ENCODE assay signal across 12 mouse cellular contexts in genomic region chr2:124792633-124793036, GRCm38 (mm10).
DNase-seq lines count a peak whose midpoint lies in the region; ATAC-seq and TF ChIP-seq lines count a peak whose summit lies in the region.
"Had no signal": no experiment of that assay in that cellular context is flagged by ENCODE, and none has a peak within 500 bp of the region (broad histone marks: within the 10 kb centered on the region; RNA-seq: fewer than 3 reads in every experiment).

No protein-coding gene starts in this region.

- no peak for TF ChIP-seq EP300 in stomach, postnatal 0 days (optimal IDR thresholded peaks at IDR 0.05)

- peak; percentile 87 for ATAC-seq in forebrain, embryonic 13.5 days
- ATAC-seq in forebrain, embryonic 12.5 days (ENCODE audit: low FRiP score) = no peak
- peak; percentile 84 for ATAC-seq in hindbrain, embryonic 16.5 days
- ATAC-seq in stomach, postnatal 0 days (ENCODE audit: low FRiP score, low TSS enrichment) = no peak
- ATAC-seq: Patski had no signal

- WGBS in forebrain, embryonic 13.5 days = 19% methylated on average over 7 of the region's 7 CpGs
- 30% methylated on average over 7 of the region's 7 CpGs for WGBS in forebrain, embryonic 12.5 days
- 30% methylated on average over 7 of the region's 7 CpGs for WGBS in hindbrain, embryonic 16.5 days
- 62% methylated on average over 7 of the region's 7 CpGs for WGBS in stomach, postnatal 0 days

- H3K36me3 ChIP-seq in forebrain, embryonic 13.5 days (ENCODE audit: poor library complexity, severe bottlenecking) = no peaks in the 10 kb centered on the region
- no peaks in the 10 kb centered on the region for H3K36me3 ChIP-seq in forebrain, embryonic 12.5 days (replicated peaks)
- H3K36me3 ChIP-seq in hindbrain, embryonic 16.5 days (ENCODE audit: control insufficient read depth, insufficient read depth, low read length) = no peaks in the 10 kb centered on the region
- H3K36me3 ChIP-seq in stomach, postnatal 0 days (ENCODE audit: control insufficient read depth, insufficient read depth, low read length) = no peaks in the 10 kb centered on the region
- H3K36me3 ChIP-seq: heart, embryonic 13.5 days; lung, embryonic 15.5 days had no signal

- H3K9me3 ChIP-seq in forebrain, embryonic 13.5 days (replicated peaks) = no peaks in the 10 kb centered on the region
- no peaks in the 10 kb centered on the region for H3K9me3 ChIP-seq in forebrain, embryonic 12.5 days
- H3K9me3 ChIP-seq in hindbrain, embryonic 16.5 days (ENCODE audit: control insufficient read depth, low read length) = no peaks in the 10 kb centered on the region
- no peaks in the 10 kb centered on the region for H3K9me3 ChIP-seq in stomach, postnatal 0 days (ENCODE audit: control insufficient read depth, low read length)
- H3K9me3 ChIP-seq: heart, embryonic 13.5 days; lung, embryonic 15.5 days had no signal

- H3K9ac ChIP-seq in forebrain, embryonic 13.5 days = no peak overlapping the region
- H3K9ac ChIP-seq in forebrain, embryonic 12.5 days = no peak overlapping the region
- H3K9ac ChIP-seq in hindbrain, embryonic 16.5 days (ENCODE audit: low read depth, low read length) = no peak overlapping the region
- H3K9ac ChIP-seq in stomach, postnatal 0 days (ENCODE audit: low read length) = no peak overlapping the region
- H3K9ac ChIP-seq: heart, embryonic 13.5 days; lung, embryonic 15.5 days had no signal

- no peak overlapping the region for H3K27ac ChIP-seq in forebrain, embryonic 13.5 days
- H3K27ac ChIP-seq in forebrain, embryonic 12.5 days = no peak overlapping the region
- H3K27ac ChIP-seq in hindbrain, embryonic 16.5 days (ENCODE audit: low read depth, low read length) = no peak overlapping the region
- H3K27ac ChIP-seq in stomach, postnatal 0 days (replicated peaks) = no peak overlapping the region
- H3K27ac ChIP-seq: heart, embryonic 13.5 days; lung, embryonic 15.5 days had no signal

- peaks cover 11% of the 10 kb centered on the region for H3K4me1 ChIP-seq in forebrain, embryonic 13.5 days
- peaks cover 4% of the 10 kb centered on the region; the same call in 1 of the 2 replicates for H3K4me1 ChIP-seq in forebrain, embryonic 12.5 days
- H3K4me1 ChIP-seq in hindbrain, embryonic 16.5 days (ENCODE audit: control insufficient read depth, insufficient read depth, low read depth, low read length) = peaks cover 8% of the 10 kb centered on the region
- H3K4me1 ChIP-seq in stomach, postnatal 0 days (replicated peaks; ENCODE audit: control insufficient read depth, insufficient read depth) = no peaks in the 10 kb centered on the region
- H3K4me1 ChIP-seq: heart, embryonic 13.5 days; lung, embryonic 15.5 days had no signal

- no peaks in the 10 kb centered on the region for H3K27me3 ChIP-seq in forebrain, embryonic 13.5 days
- no peaks in the 10 kb centered on the region for H3K27me3 ChIP-seq in forebrain, embryonic 12.5 days
- H3K27me3 ChIP-seq in hindbrain, embryonic 16.5 days (replicated peaks; ENCODE audit: control insufficient read depth, insufficient read depth, low read length) = no peaks in the 10 kb centered on the region
- no peaks in the 10 kb centered on the region for H3K27me3 ChIP-seq in stomach, postnatal 0 days (ENCODE audit: control insufficient read depth, insufficient read depth, low read length)
- H3K27me3 ChIP-seq: heart, embryonic 13.5 days; lung, embryonic 15.5 days; Patski had no signal

- H3K4me3 ChIP-seq in forebrain, embryonic 13.5 days = no peak overlapping the region
- no peak overlapping the region for H3K4me3 ChIP-seq in forebrain, embryonic 12.5 days (replicated peaks)
- no peak overlapping the region for H3K4me3 ChIP-seq in hindbrain, embryonic 16.5 days (ENCODE audit: low read length)
- H3K4me3 ChIP-seq in stomach, postnatal 0 days (ENCODE audit: low read depth, low read length) = no peak overlapping the region
- H3K4me3 ChIP-seq: heart, embryonic 13.5 days; lung, embryonic 15.5 days had no signal

- TF ChIP-seq CTCF in stomach, postnatal 0 days (IDR thresholded peaks at IDR 0.05; ENCODE audit: low read depth) = no peak

- 0 out of 2 replicates have a peak overlapping the region, but pooled peaks have one; percentile 10 for H3K4me2 ChIP-seq in forebrain, embryonic 13.5 days
- no peak overlapping the region for H3K4me2 ChIP-seq in forebrain, embryonic 12.5 days
- H3K4me2 ChIP-seq in hindbrain, embryonic 16.5 days (ENCODE audit: low read length) = no peak overlapping the region
- no peak overlapping the region for H3K4me2 ChIP-seq in stomach, postnatal 0 days (replicated peaks; ENCODE audit: low read depth)
- H3K4me2 ChIP-seq: heart, embryonic 13.5 days; lung, embryonic 15.5 days had no signal

- DNase-seq in right cerebral cortex, postnatal 4 days = peak; percentile 11
- no peak for DNase-seq in right cerebral cortex, postnatal 25 days
- DNase-seq in stomach, postnatal 0 days (ENCODE audit: low spot score) = no peak
- no peak for DNase-seq in kidney, adult 9 months
- DNase-seq in left cerebral cortex, adult 8-10 months (ENCODE audit: low spot score in 2 of 2) = no peak
- DNase-seq: kidney, adult 18-20 months had no signal

Comparison
In these comparisons a context has a peak if more than half of its experiments do, and no peak if none do; other contexts are left out.
1. ATAC-seq: peak in forebrain, embryonic 13.5 days (single experiment) and hindbrain, embryonic 16.5 days (single experiment); none in forebrain, embryonic 12.5 days (single experiment) and stomach, postnatal 0 days (single experiment).